Mouse (Mus musculus): Measurements from ENCODE around the gene Strip2. TPM values are rescaled to one million over a fixed set of nuclear protein-coding genes. Genes with fewer than 3 reads are reported as not detected.

The Strip2 gene
- polyA plus RNA-seq, 1 experiment from 2014 or later, result 1.6 TPM

Small RNAs within 50 kb of the gene (microRNA-seq; reads per million reads assigned to microRNA genes)
- gene Gm23049, result not detected

Other genes with a start within 250 kb of the Strip2 start
- 3.4 and 6.0 TPM in 2 replicates for gene Tspan33, start 222.8 kb upstream of the Strip2 start, polyA plus RNA-seq (2015; fragmentation: Nextera tagmentation; extraction: Ambion mirVana)
- gene Smo, start 181.5 kb upstream of the Strip2 start, polyA plus RNA-seq (2015; fragmentation: Nextera tagmentation; extraction: Ambion mirVana), result 14.2 and 19.2 TPM in 2 replicates
- 12.8 and 13.1 TPM in 2 replicates for gene Ahcyl2, start 149.0 kb upstream of the Strip2 start, polyA plus RNA-seq (2015; fragmentation: Nextera tagmentation; extraction: Ambion mirVana)
- gene Nrf1, start 131.0 kb downstream of the Strip2 start, polyA plus RNA-seq (2015; fragmentation: Nextera tagmentation; extraction: Ambion mirVana), result 57.1 and 58.2 TPM in 2 replicates

Data from midbrain, embryonic 13.5 days (tissue).